Mouse (Mus musculus) G1E (cell line): ENCODE measurements around the gene Prkcz.

Experiments
- CTCF ChIP-seq: IDR thresholded peaks from 2 replicates; pipeline ENCODE4 v1.5.1; 2012; ENCODE audit warnings: low read depth, low read length, inconsistent platforms, mixed read lengths
- GATA1 ChIP-seq: IDR thresholded peaks from 2 replicates; pipeline ENCODE4 v1.6.1; 2012; ENCODE audit warnings: borderline replicate concordance, low read length, inconsistent platforms, mixed read lengths
- POLR2AphosphoS5 ChIP-seq: IDR thresholded peaks from 2 replicates; pipeline ENCODE4 v1.6.1; 2012; ENCODE audit warnings: low read depth, low read length, inconsistent platforms; ENCODE audit not compliant: insufficient replicate concordance

DNA sequence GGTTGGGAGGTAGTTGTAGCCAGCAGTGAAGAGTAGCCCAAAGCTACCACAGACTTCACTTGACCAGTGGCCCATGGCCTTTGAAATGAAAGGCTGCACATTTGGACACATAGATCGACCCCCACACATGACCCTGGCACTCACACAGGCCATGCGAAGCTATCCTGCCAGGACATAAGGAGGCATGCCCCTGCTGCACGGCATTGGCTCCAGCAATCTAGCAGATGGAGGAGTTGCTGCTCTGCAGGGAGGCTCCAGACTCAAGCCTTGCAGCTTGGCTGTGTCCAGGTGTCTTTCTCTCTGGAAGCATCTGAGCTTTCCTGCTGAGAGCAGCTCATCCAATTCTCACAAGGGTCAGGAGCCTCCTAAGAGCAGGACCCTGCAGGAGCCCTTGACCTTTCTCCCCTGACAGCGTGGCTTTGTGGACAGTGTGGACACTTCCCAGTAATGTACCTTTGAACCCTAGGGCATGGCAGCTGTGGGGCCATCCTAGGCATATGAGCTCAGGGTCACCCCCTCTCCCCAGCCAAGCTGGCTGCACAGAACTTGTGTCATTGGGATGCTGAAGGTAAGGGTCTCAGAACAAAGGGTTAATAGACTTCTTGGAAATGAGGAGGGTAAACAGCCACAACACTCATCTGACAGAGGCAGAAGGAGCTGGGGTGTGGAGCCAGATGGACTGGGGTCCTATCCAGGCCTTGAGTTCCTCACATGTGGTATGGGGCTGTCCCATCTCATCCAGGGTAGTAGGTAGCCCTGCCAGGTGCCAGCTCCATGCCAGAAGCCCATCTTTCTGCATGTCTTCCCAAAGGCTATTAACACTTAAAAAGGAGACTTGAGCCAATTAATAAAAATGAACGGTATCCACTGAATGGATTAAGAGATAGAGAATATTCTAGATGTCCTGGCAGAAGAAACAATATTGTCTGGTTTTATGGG lies 10.9 kb upstream of the Prkcz start:
- no peak for TF ChIP-seq GATA1
- TF ChIP-seq CTCF, result no peak
- TF ChIP-seq POLR2AphosphoS5, result no peak
